Comparison of ENCODE assay signal across 33 mouse cellular contexts in the genomic region with DNA sequence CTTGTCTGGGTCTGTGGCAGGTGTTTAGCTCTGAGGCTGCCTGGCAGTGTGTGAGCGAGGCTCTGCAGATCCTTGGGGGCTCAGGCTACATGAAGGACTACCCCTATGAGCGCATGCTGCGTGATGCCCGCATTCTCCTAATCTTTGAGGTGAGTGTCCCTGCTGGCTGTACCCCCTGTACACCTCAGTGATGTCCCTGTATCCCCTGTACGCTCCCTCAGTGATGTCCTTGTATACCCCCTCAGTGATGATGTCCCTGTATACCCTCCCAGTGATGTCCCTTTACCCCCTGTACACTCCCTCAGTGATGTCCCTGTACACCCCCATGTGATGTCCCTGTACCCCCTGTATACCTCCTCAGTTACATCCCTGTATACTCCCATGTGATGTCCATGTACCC. TPM values are rescaled to one million over a fixed set of nuclear protein-coding genes. Genes with fewer than 3 reads are reported as not detected.
DNase-seq lines count a peak whose midpoint lies in the region; ATAC-seq and TF ChIP-seq lines count a peak whose summit lies in the region.
"Had no signal": no experiment of that assay in that cellular context is flagged by ENCODE, and none has a peak within 500 bp of the region (broad histone marks: within the 10 kb centered on the region; RNA-seq: fewer than 3 reads in every experiment).

No protein-coding gene starts in this region.

- H3K27me3 ChIP-seq in heart, embryonic 10.5 days (ENCODE audit: insufficient read depth, poor library complexity, severe bottlenecking): no peaks in the 10 kb centered on the region
- H3K27me3 ChIP-seq in intestine, embryonic 14.5 days (replicated peaks; ENCODE audit: control insufficient read depth, insufficient read depth, low read length): no peaks in the 10 kb centered on the region
- no peaks in the 10 kb centered on the region for H3K27me3 ChIP-seq in intestine, embryonic 16.5 days (replicated peaks; ENCODE audit: control insufficient read depth, insufficient read depth, low read length)
- H3K27me3 ChIP-seq in midbrain, embryonic 13.5 days: no peaks in the 10 kb centered on the region
- no peaks in the 10 kb centered on the region for H3K27me3 ChIP-seq in midbrain, postnatal 0 days (ENCODE audit: insufficient read depth, low read length)
- H3K27me3 ChIP-seq in midbrain, embryonic 16.5 days (ENCODE audit: control insufficient read depth, insufficient read depth, low read depth, low read length): no peaks in the 10 kb centered on the region
- H3K27me3 ChIP-seq: embryonic facial prominence, embryonic 15.5 days; heart, embryonic 13.5 days; hindbrain, embryonic 12.5 days had no signal

- TF ChIP-seq CTCF in midbrain, postnatal 0 days (IDR thresholded peaks at IDR 0.05): no peak

- H3K9me3 ChIP-seq in heart, embryonic 10.5 days: no peaks in the 10 kb centered on the region
- H3K9me3 ChIP-seq in intestine, embryonic 14.5 days (ENCODE audit: control insufficient read depth, low read length): no peaks in the 10 kb centered on the region
- H3K9me3 ChIP-seq in intestine, embryonic 16.5 days (ENCODE audit: control insufficient read depth, low read length): no peaks in the 10 kb centered on the region
- no peaks in the 10 kb centered on the region for H3K9me3 ChIP-seq in midbrain, embryonic 13.5 days
- H3K9me3 ChIP-seq in midbrain, postnatal 0 days (ENCODE audit: low read length): no peaks in the 10 kb centered on the region
- no peaks in the 10 kb centered on the region for H3K9me3 ChIP-seq in midbrain, embryonic 16.5 days (replicated peaks; ENCODE audit: control insufficient read depth, low read length, poor library complexity, severe bottlenecking)
- H3K9me3 ChIP-seq: embryonic facial prominence, embryonic 15.5 days; heart, embryonic 13.5 days; hindbrain, embryonic 12.5 days had no signal

- no peak overlapping the region for H3K4me2 ChIP-seq in intestine, embryonic 14.5 days (ENCODE audit: low read length)
- H3K4me2 ChIP-seq in intestine, embryonic 16.5 days (ENCODE audit: low read depth, low read length): no peak overlapping the region
- no peak overlapping the region for H3K4me2 ChIP-seq in midbrain, embryonic 13.5 days (replicated peaks)
- H3K4me2 ChIP-seq in midbrain, postnatal 0 days (ENCODE audit: low read depth, low read length, poor library complexity, severe bottlenecking): no peak overlapping the region
- H3K4me2 ChIP-seq in midbrain, embryonic 16.5 days (ENCODE audit: low read length): no peak overlapping the region
- H3K4me2 ChIP-seq: embryonic facial prominence, embryonic 15.5 days; heart, embryonic 13.5 days; hindbrain, embryonic 12.5 days had no signal

- no peaks in the 10 kb centered on the region for H3K4me1 ChIP-seq in heart, embryonic 10.5 days
- no peaks in the 10 kb centered on the region for H3K4me1 ChIP-seq in intestine, embryonic 14.5 days (replicated peaks; ENCODE audit: control insufficient read depth, insufficient read depth, low read length)
- no peaks in the 10 kb centered on the region for H3K4me1 ChIP-seq in intestine, embryonic 16.5 days (ENCODE audit: control insufficient read depth, insufficient read depth, low read length)
- no peaks in the 10 kb centered on the region for H3K4me1 ChIP-seq in midbrain, embryonic 13.5 days (replicated peaks)
- H3K4me1 ChIP-seq in midbrain, postnatal 0 days (ENCODE audit: insufficient read depth, low read length): no peaks in the 10 kb centered on the region
- no peaks in the 10 kb centered on the region for H3K4me1 ChIP-seq in midbrain, embryonic 16.5 days (ENCODE audit: control insufficient read depth, insufficient read depth, low read length)
- H3K4me1 ChIP-seq: embryonic facial prominence, embryonic 15.5 days; heart, embryonic 13.5 days; hindbrain, embryonic 12.5 days had no signal

- DNase-seq in heart, embryonic 10.5 days (ENCODE audit: low spot score): peak; percentile 69
- no peak for DNase-seq in heart, postnatal 25 days (ENCODE audit: low spot score)
- peak; percentile 23 for DNase-seq in intestine, embryonic 14.5 days (ENCODE audit: low spot score)
- DNase-seq in midbrain, postnatal 0 days (ENCODE audit: low spot score): no peak
- DNase-seq: adrenal gland, adult 2 months; adrenal gland, postnatal 14 days; cerebellum, adult 11-12 months; cerebellum, adult 8-10 months; cerebellum, postnatal 10 days; cerebellum, postnatal 36 days; embryo, embryonic 11 days; forebrain, postnatal 0 days; gastrocnemius, adult 2 months; gastrocnemius, postnatal 14 days; heart, adult 18-20 months had no signal

- no peak overlapping the region for H3K9ac ChIP-seq in intestine, embryonic 14.5 days (ENCODE audit: low read length)
- no peak overlapping the region for H3K9ac ChIP-seq in intestine, embryonic 16.5 days (ENCODE audit: low read depth, low read length)
- H3K9ac ChIP-seq in midbrain, embryonic 13.5 days (replicated peaks): no peak overlapping the region
- H3K9ac ChIP-seq in midbrain, postnatal 0 days (replicated peaks; ENCODE audit: low read length, poor library complexity, severe bottlenecking): no peak overlapping the region
- H3K9ac ChIP-seq in midbrain, embryonic 16.5 days (ENCODE audit: low read depth, low read length): no peak overlapping the region
- H3K9ac ChIP-seq: embryonic facial prominence, embryonic 15.5 days; forebrain, postnatal 0 days; heart, embryonic 13.5 days; hindbrain, embryonic 12.5 days had no signal

- peaks cover 92% of the 10 kb centered on the region for H3K36me3 ChIP-seq in heart, embryonic 10.5 days
- H3K36me3 ChIP-seq in intestine, embryonic 14.5 days (ENCODE audit: control insufficient read depth, insufficient read depth, low read length): peaks cover 91% of the 10 kb centered on the region
- peaks cover 26% of the 10 kb centered on the region for H3K36me3 ChIP-seq in intestine, embryonic 16.5 days (ENCODE audit: control insufficient read depth, insufficient read depth, low read length)
- peaks cover 93% of the 10 kb centered on the region for H3K36me3 ChIP-seq in midbrain, embryonic 13.5 days
- peaks cover 86% of the 10 kb centered on the region for H3K36me3 ChIP-seq in midbrain, postnatal 0 days (ENCODE audit: insufficient read depth, low read length)
- H3K36me3 ChIP-seq in midbrain, embryonic 16.5 days (ENCODE audit: control insufficient read depth, insufficient read depth, low read length): peaks cover 52% of the 10 kb centered on the region

- no peak for ATAC-seq in intestine, embryonic 14.5 days (replicated peaks; ENCODE audit: low FRiP score, low TSS enrichment, low read depth)
- ATAC-seq in intestine, embryonic 16.5 days: no peak
- ATAC-seq in midbrain, embryonic 13.5 days: peak; percentile 14; the same call in 1 of the 2 replicates
- no peak for ATAC-seq in midbrain, postnatal 0 days (ENCODE audit: low FRiP score)
- ATAC-seq in midbrain, embryonic 16.5 days: peak; percentile 54; the same call in 1 of the 2 replicates
- no peak for ATAC-seq in cerebellum, adult (ENCODE audit: insufficient number of reproducible peaks, low FRiP score, low TSS enrichment)
- ATAC-seq: CD4-positive, CD25-positive, alpha-beta regulatory T cell, adult 4 months; forebrain, embryonic 14.5 days; forebrain, postnatal 0 days; hindbrain, embryonic 16.5 days; inflammation-experienced regulatory T-cells, adult 6 months had no signal

- H3K4me3 ChIP-seq in heart, embryonic 10.5 days: no peak overlapping the region
- no peak overlapping the region for H3K4me3 ChIP-seq in intestine, embryonic 14.5 days (ENCODE audit: low read depth, low read length)
- no peak overlapping the region for H3K4me3 ChIP-seq in intestine, embryonic 16.5 days (ENCODE audit: low read length)
- no peak overlapping the region for H3K4me3 ChIP-seq in midbrain, embryonic 13.5 days (replicated peaks)
- H3K4me3 ChIP-seq in midbrain, postnatal 0 days (ENCODE audit: low read depth, low read length): no peak overlapping the region
- no peak overlapping the region for H3K4me3 ChIP-seq in midbrain, embryonic 16.5 days (ENCODE audit: low read depth, low read length)
- H3K4me3 ChIP-seq: embryonic facial prominence, embryonic 15.5 days; gastrocnemius, adult 2 months; heart, embryonic 13.5 days; hindbrain, embryonic 12.5 days had no signal

- H3K27ac ChIP-seq in heart, embryonic 10.5 days: no peak overlapping the region
- no peak overlapping the region for H3K27ac ChIP-seq in intestine, embryonic 14.5 days (ENCODE audit: low read depth)
- H3K27ac ChIP-seq in intestine, embryonic 16.5 days (ENCODE audit: low read length): no peak overlapping the region
- no peak overlapping the region for H3K27ac ChIP-seq in midbrain, embryonic 13.5 days
- H3K27ac ChIP-seq in midbrain, postnatal 0 days (ENCODE audit: low read depth, low read length): no peak overlapping the region
- H3K27ac ChIP-seq in midbrain, embryonic 16.5 days (ENCODE audit: low read length): no peak overlapping the region
- H3K27ac ChIP-seq: embryonic facial prominence, embryonic 15.5 days; gastrocnemius, adult 2 months; heart, embryonic 13.5 days; hindbrain, embryonic 12.5 days had no signal

- whole genome bisulfite sequencing in heart, embryonic 10.5 days: 93% methylated on average over 5 of the region's 5 CpGs
- WGBS in intestine, embryonic 14.5 days: 97% methylated on average over 5 of the region's 5 CpGs
- WGBS in intestine, embryonic 16.5 days: 91% methylated on average over 5 of the region's 5 CpGs
- 97% methylated on average over 5 of the region's 5 CpGs for WGBS in midbrain, embryonic 13.5 days
- WGBS in midbrain, postnatal 0 days: 96% methylated on average over 5 of the region's 5 CpGs
- 98% methylated on average over 5 of the region's 5 CpGs for WGBS in midbrain, embryonic 16.5 days

- intact Hi-C loops in heart, postnatal 25 days (cut with DNase I): no loop called here

RNA-seq across cellular contexts. Expression of gene Acad9, which starts 19.6 kb away (rescaled TPM):
- polyA plus RNA-seq in heart, embryonic 10.5 days (2016; fragmentation: Nextera tagmentation; extraction: Ambion mirVana): 73.4 and 90.6 TPM in 2 replicates
- 10 to 100 TPM; 42.5 to 48.7 TPM for total RNA-seq in heart, postnatal 25 days (2021)
- polyA plus RNA-seq in intestine, embryonic 14.5 days (2014; fragmentation: Nextera tagmentation; extraction: Ambion mirVana): 77.3 and 84.0 TPM in 2 replicates
- 79.8 and 80.3 TPM in 2 replicates for polyA plus RNA-seq in intestine, embryonic 16.5 days (2015; fragmentation: Nextera tagmentation; extraction: Ambion mirVana)
- polyA plus RNA-seq in midbrain, embryonic 13.5 days (2015; fragmentation: Nextera tagmentation; extraction: Ambion mirVana): 87.3 and 89.7 TPM in 2 replicates
- 30.9 and 50.4 TPM in 2 replicates for total RNA-seq in midbrain, postnatal 0 days (2014; rRNA removed)
- polyA plus RNA-seq in midbrain, postnatal 0 days (2015; fragmentation: Nextera tagmentation; extraction: Ambion mirVana): 65.6 and 69.1 TPM in 2 replicates
- polyA plus RNA-seq in midbrain, embryonic 16.5 days (2015; fragmentation: Nextera tagmentation; extraction: Ambion mirVana): 89.5 and 102 TPM in 2 replicates

RNA-seq across cellular contexts. Expression of gene Ccdc144b, which starts 32.0 kb away (rescaled TPM):
- polyA plus RNA-seq in heart, embryonic 10.5 days (2016; fragmentation: Nextera tagmentation; extraction: Ambion mirVana): 0.02 TPM in 1 of 2 replicates, not detected in the other
- not detected for total RNA-seq in heart, postnatal 25 days (2021)
- not detected in 2 replicates for polyA plus RNA-seq in intestine, embryonic 14.5 days (2014; fragmentation: Nextera tagmentation; extraction: Ambion mirVana)
- not detected in 2 replicates for polyA plus RNA-seq in intestine, embryonic 16.5 days (2015; fragmentation: Nextera tagmentation; extraction: Ambion mirVana)
- not detected in 2 replicates for polyA plus RNA-seq in midbrain, embryonic 13.5 days (2015; fragmentation: Nextera tagmentation; extraction: Ambion mirVana)
- total RNA-seq in midbrain, postnatal 0 days (2014; rRNA removed): not detected in 2 replicates
- polyA plus RNA-seq in midbrain, postnatal 0 days (2015; fragmentation: Nextera tagmentation; extraction: Ambion mirVana): 0.02 TPM in 1 of 2 replicates, not detected in the other
- not detected in 2 replicates for polyA plus RNA-seq in midbrain, embryonic 16.5 days (2015; fragmentation: Nextera tagmentation; extraction: Ambion mirVana)
- total RNA-seq: adrenal gland, postnatal 4 days; forebrain, postnatal 0 days; gastrocnemius, adult 2 months; gastrocnemius, postnatal 14 days; heart, adult 18-20 months; hematopoietic stem cell, adult 5-6 weeks; MEL had no signal
- polyA plus RNA-seq: C2C12; CD4-positive, CD25-positive, alpha-beta regulatory T cell, adult 4 months; cortical plate, adult 2 months; embryonic facial prominence, embryonic 15.5 days; forebrain, embryonic 11.5 days; forebrain, embryonic 14.5 days; forebrain, postnatal 0 days; frontal cortex, adult 2 months; hindbrain, embryonic 12.5 days; hindbrain, embryonic 16.5 days; inflammation-experienced regulatory T-cells, adult 6 months had no signal

Comparison
In these comparisons a context has a peak if more than half of its experiments do, and no peak if none do; other contexts are left out.
1. DNase-seq: peak in heart, embryonic 10.5 days (single experiment) and intestine, embryonic 14.5 days (single experiment); none in heart, postnatal 25 days (single experiment) and midbrain, postnatal 0 days (single experiment).
2. ATAC-seq: peak in midbrain, embryonic 13.5 days (single experiment) and midbrain, embryonic 16.5 days (single experiment); none in intestine, embryonic 14.5 days (single experiment), intestine, embryonic 16.5 days (single experiment), midbrain, postnatal 0 days (single experiment) and cerebellum, adult (single experiment).